Mouse (Mus musculus) heart, adult 2 months (tissue): ENCODE measurements at regions not wholly inside any gene's neighbourhood (a gene's known extent, or its start where the extent isn't known, plus 50 kb on each side); places are given as distances from the start of the nearest gene placed in this dataset.

Experiments
- CTCF ChIP-seq: fragments of 200-600 bp; IDR thresholded peaks from 2 replicates; pipeline ENCODE4 v1.8.1; 2022; ENCODE audit warnings: antibody characterized with exemption, mild to moderate bottlenecking, moderate library complexity
- EP300 ChIP-seq: fragments of 200-500 bp; IDR thresholded peaks from 2 replicates; pipeline ENCODE4 v1.6.1; 2011; ENCODE audit warnings: low read depth, low read length, control low read depth; ENCODE audit not compliant: insufficient read depth
- POLR2A ChIP-seq: fragments of 200-500 bp; IDR thresholded peaks from 2 replicates; pipeline ENCODE4 v1.6.1; 2011; ENCODE audit warnings: mild to moderate bottlenecking, low read depth, low read length, control low read depth; ENCODE audit not compliant: insufficient read depth

- no peak for TF ChIP-seq POLR2A
- no peak for TF ChIP-seq CTCF
- TF ChIP-seq EP300: no peak
These were observed 237.6 kb downstream of the Phf14 start for GRCm38 (mm10) chr6:12145216-12145615.
